In genomic region chr10:60261530-60261929, GRCm38 (mm10) we compare ENCODE assay signal across 20 mouse cellular contexts. TPM values are rescaled to one million over a fixed set of nuclear protein-coding genes. Genes with fewer than 3 reads are reported as not detected.
A peak's percentile ranks its signal among the peaks of the same experiment; 100 is the strongest.
DNase-seq lines count a peak whose midpoint lies in the region; ATAC-seq and TF ChIP-seq lines count a peak whose summit lies in the region.
"Had no signal": no experiment of that assay in that cellular context is flagged by ENCODE, and none has a peak within 500 bp of the region (broad histone marks: within the 10 kb centered on the region; RNA-seq: fewer than 3 reads in every experiment).

No protein-coding gene starts in this region.

- H3K27me3 ChIP-seq in intestine, embryonic 15.5 days (replicated peaks) = no peaks in the 10 kb centered on the region
- no peaks in the 10 kb centered on the region for H3K27me3 ChIP-seq in intestine, postnatal 0 days (replicated peaks; ENCODE audit: control insufficient read depth, insufficient read depth, low read length)
- H3K27me3 ChIP-seq in thymus, adult 2 months (ENCODE audit: control insufficient read depth, insufficient read depth, low read length) = no peaks in the 10 kb centered on the region
- H3K27me3 ChIP-seq in embryonic facial prominence, embryonic 10.5 days (replicated peaks; ENCODE audit: low read depth, poor library complexity, severe bottlenecking) = no peaks in the 10 kb centered on the region
- H3K27me3 ChIP-seq: CH12.LX; heart, embryonic 15.5 days; hindbrain, embryonic 15.5 days; limb, embryonic 15.5 days; liver, embryonic 15.5 days had no signal

- no peak overlapping the region for H3K4me2 ChIP-seq in intestine, embryonic 15.5 days (replicated peaks)
- H3K4me2 ChIP-seq in intestine, postnatal 0 days (replicated peaks; ENCODE audit: low read depth) = no peak overlapping the region
- H3K4me2 ChIP-seq: heart, embryonic 15.5 days; hindbrain, embryonic 15.5 days; limb, embryonic 15.5 days; liver, embryonic 15.5 days had no signal

- no peak for TF ChIP-seq POLR2A in brain, embryonic 14.5 days (IDR thresholded peaks at IDR 0.05; ENCODE audit: borderline replicate concordance, extremely low read depth, insufficient read depth, insufficient read length, poor library complexity, severe bottlenecking)
- TF ChIP-seq POLR2A in thymus, adult 2 months (IDR thresholded peaks at IDR 0.05; ENCODE audit: control insufficient read depth, extremely low read depth, insufficient read depth, low read length, poor library complexity) = no peak

- no peak overlapping the region for H3K9ac ChIP-seq in intestine, embryonic 15.5 days
- H3K9ac ChIP-seq in intestine, postnatal 0 days (ENCODE audit: low read depth, low read length) = no peak overlapping the region
- H3K9ac ChIP-seq: heart, embryonic 15.5 days; hindbrain, embryonic 15.5 days; limb, embryonic 15.5 days; liver, embryonic 15.5 days had no signal

- H3K4me3 ChIP-seq in intestine, embryonic 15.5 days (replicated peaks) = no peak overlapping the region
- no peak overlapping the region for H3K4me3 ChIP-seq in intestine, postnatal 0 days (ENCODE audit: low read depth, low read length)
- H3K4me3 ChIP-seq in thymus, adult 2 months (ENCODE audit: control insufficient read depth, insufficient read depth, low read length) = no peak overlapping the region
- H3K4me3 ChIP-seq in embryonic facial prominence, embryonic 10.5 days = no peak overlapping the region
- H3K4me3 ChIP-seq: heart, embryonic 15.5 days; hindbrain, embryonic 15.5 days; left cerebral cortex, adult 2 months; limb, embryonic 15.5 days; liver, embryonic 15.5 days had no signal

- ATAC-seq in intestine, embryonic 15.5 days = no peak
- ATAC-seq in intestine, postnatal 0 days = no peak

- no peak for TF ChIP-seq CTCF in intestine, postnatal 0 days (IDR thresholded peaks at IDR 0.05; ENCODE audit: low read depth)
- TF ChIP-seq CTCF in brain, embryonic 14.5 days (IDR thresholded peaks at IDR 0.05; ENCODE audit: borderline replicate concordance, extremely low read depth, insufficient read depth, insufficient read length) = no peak
- no peak for TF ChIP-seq CTCF in thymus, adult 2 months (IDR thresholded peaks at IDR 0.05; ENCODE audit: borderline replicate concordance, control insufficient read depth, extremely low read depth, insufficient read depth, low read length, poor library complexity)

- H3K4me1 ChIP-seq in intestine, embryonic 15.5 days (replicated peaks) = peaks cover 25% of the 10 kb centered on the region; the same call in 1 of the 2 replicates
- 0 out of 2 replicates have a peak, but pooled peaks cover 5% of the 10 kb centered on the region for H3K4me1 ChIP-seq in intestine, postnatal 0 days (replicated peaks; ENCODE audit: control insufficient read depth, insufficient read depth, low read length)
- H3K4me1 ChIP-seq in thymus, adult 2 months (replicated peaks; ENCODE audit: control insufficient read depth, insufficient read depth, low read length) = peaks cover 18% of the 10 kb centered on the region
- H3K4me1 ChIP-seq in embryonic facial prominence, embryonic 10.5 days = peaks cover 9% of the 10 kb centered on the region; the same call in 1 of the 2 replicates

- WGBS in intestine, embryonic 15.5 days = 48% methylated on average over 5 of the region's 5 CpGs
- WGBS in intestine, postnatal 0 days = 34% methylated on average over 5 of the region's 5 CpGs
- WGBS in thymus, adult 2 months = 43% methylated on average over 5 of the region's 5 CpGs
- WGBS in embryonic facial prominence, embryonic 10.5 days = 23% methylated on average over 5 of the region's 5 CpGs

- H3K9me3 ChIP-seq in intestine, embryonic 15.5 days = no peaks in the 10 kb centered on the region
- no peaks in the 10 kb centered on the region for H3K9me3 ChIP-seq in intestine, postnatal 0 days (ENCODE audit: control insufficient read depth)
- no peaks in the 10 kb centered on the region for H3K9me3 ChIP-seq in embryonic facial prominence, embryonic 10.5 days
- H3K9me3 ChIP-seq: G1E; heart, embryonic 15.5 days; hindbrain, embryonic 15.5 days; limb, embryonic 15.5 days; liver, embryonic 15.5 days had no signal

- peak; percentile 51 for DNase-seq in retina, postnatal 1 day
- DNase-seq in retina, embryonic 14.5 days (ENCODE audit: low spot score) = no peak
- DNase-seq in brain, embryonic 14.5 days (ENCODE audit: low read depth) = peak; percentile 26
- no peak for DNase-seq in thymus, adult 2 months
- no peak for DNase-seq in embryonic facial prominence, embryonic 10.5 days (ENCODE audit: low spot score)
- DNase-seq: adrenal gland, adult 8-10 months; B cell, adult 2 months; cerebellum, adult 11-12 months; cerebellum, postnatal 10 days; heart, postnatal 36 days; lung, postnatal 4 days had no signal

- H3K36me3 ChIP-seq in intestine, embryonic 15.5 days = no peaks in the 10 kb centered on the region
- H3K36me3 ChIP-seq in intestine, postnatal 0 days (ENCODE audit: control insufficient read depth, insufficient read depth) = no peaks in the 10 kb centered on the region
- H3K36me3 ChIP-seq in thymus, adult 2 months (ENCODE audit: control insufficient read depth, insufficient read depth, low read length) = no peaks in the 10 kb centered on the region
- H3K36me3 ChIP-seq in embryonic facial prominence, embryonic 10.5 days (replicated peaks) = no peaks in the 10 kb centered on the region
- H3K36me3 ChIP-seq: G1E; heart, embryonic 15.5 days; hindbrain, embryonic 15.5 days; limb, embryonic 15.5 days; liver, embryonic 15.5 days had no signal

- H3K27ac ChIP-seq in intestine, embryonic 15.5 days = peak overlapping the region; percentile 7; the same call in 1 of the 2 replicates
- no peak overlapping the region for H3K27ac ChIP-seq in intestine, postnatal 0 days (ENCODE audit: low read depth, low read length)
- no peak overlapping the region for H3K27ac ChIP-seq in thymus, adult 2 months (ENCODE audit: control insufficient read depth, insufficient read depth, low read length)
- H3K27ac ChIP-seq in embryonic facial prominence, embryonic 10.5 days (replicated peaks) = no peak overlapping the region
- H3K27ac ChIP-seq: limb, embryonic 15.5 days; liver, embryonic 15.5 days had no signal

RNA-seq across cellular contexts. Expression of gene Psap, which starts 15.9 kb away (rescaled TPM):
- 144 and 147 TPM in 2 replicates for polyA plus RNA-seq in intestine, embryonic 15.5 days (2015; fragmentation: Nextera tagmentation; extraction: Ambion mirVana)
- 135 and 137 TPM in 2 replicates for polyA plus RNA-seq in intestine, postnatal 0 days (2015; fragmentation: Nextera tagmentation; extraction: Ambion mirVana)
- 626 and 654 TPM in 2 replicates for polyA plus RNA-seq in brain, embryonic 14.5 days (2012; rRNA removed)
- polyA plus RNA-seq in thymus, adult 2 months (2012; rRNA removed) = 1,527 and 1,921 TPM in 2 replicates
- polyA plus RNA-seq in embryonic facial prominence, embryonic 10.5 days (2016; fragmentation: Nextera tagmentation; extraction: Ambion mirVana) = 47.1 and 49.0 TPM in 2 replicates

RNA-seq across cellular contexts. Expression of gene Chst3, which starts 42.5 kb away (rescaled TPM):
- polyA plus RNA-seq in intestine, embryonic 15.5 days (2015; fragmentation: Nextera tagmentation; extraction: Ambion mirVana) = 1.9 TPM in 2 replicates
- polyA plus RNA-seq in intestine, postnatal 0 days (2015; fragmentation: Nextera tagmentation; extraction: Ambion mirVana) = 0.27 and 0.29 TPM in 2 replicates
- 3.1 and 4.6 TPM in 2 replicates for polyA plus RNA-seq in brain, embryonic 14.5 days (2012; rRNA removed)
- polyA plus RNA-seq in thymus, adult 2 months (2012; rRNA removed) = 2.1 and 4.5 TPM in 2 replicates
- polyA plus RNA-seq in embryonic facial prominence, embryonic 10.5 days (2016; fragmentation: Nextera tagmentation; extraction: Ambion mirVana) = 1.8 and 1.9 TPM in 2 replicates
- polyA plus RNA-seq: G1E had no signal

Comparison
In these comparisons a context has a peak if more than half of its experiments do, and no peak if none do; other contexts are left out.
1. DNase-seq: peak in retina, postnatal 1 day (single experiment) and brain, embryonic 14.5 days (single experiment); none in retina, embryonic 14.5 days (single experiment), thymus, adult 2 months (single experiment) and embryonic facial prominence, embryonic 10.5 days (single experiment).